Mouse (Mus musculus) small intestine, adult 2 months (tissue): ENCODE measurements at regions not wholly inside any gene's neighbourhood (a gene's known extent, or its start where the extent isn't known, plus 50 kb on each side); places are given as distances from the start of the nearest gene placed in this dataset.

Experiments used
- H3K27ac ChIP-seq: fragments of 200-500 bp; 2 replicates; pipeline ENCODE4 v1.5.1; 2012; ENCODE audit warnings: low read depth, low read length, control low read depth, inconsistent platforms; ENCODE audit not compliant: insufficient read depth
- H3K27me3 ChIP-seq: fragments of 200-500 bp; 2 replicates; pipeline ENCODE4 v1.6.1; 2012; ENCODE audit warnings: mild to moderate bottlenecking, moderate library complexity, low read length, inconsistent platforms; ENCODE audit not compliant: control insufficient read depth, insufficient read depth
- H3K36me3 ChIP-seq: fragments of 200-500 bp; 2 replicates; pipeline ENCODE4 v1.6.1; 2012; ENCODE audit warnings: mild to moderate bottlenecking, low read length, control low read depth, inconsistent platforms; ENCODE audit not compliant: control insufficient read depth, insufficient read depth
- H3K4me1 ChIP-seq: fragments of 200-500 bp; 2 replicates; pipeline ENCODE4 v1.6.1; 2012; ENCODE audit warnings: low read length, inconsistent platforms, mixed read lengths; ENCODE audit not compliant: control insufficient read depth, insufficient read depth, insufficient read length
- H3K4me3 ChIP-seq: fragments of 200-500 bp; 2 replicates; pipeline ENCODE4 v1.5.1; 2012; ENCODE audit warnings: low read depth, mild to moderate bottlenecking, control low read depth, inconsistent platforms, low read length, moderate library complexity
- CTCF ChIP-seq: fragments of 200-500 bp; IDR thresholded peaks from 2 replicates; pipeline ENCODE4 v1.5.1; 2012; ENCODE audit warnings: low read depth, mild to moderate bottlenecking, control low read depth, inconsistent platforms, low read length, moderate library complexity, mixed read lengths; ENCODE audit not compliant: insufficient replicate concordance, insufficient read length; ENCODE audit errors: extremely low read depth
- POLR2A ChIP-seq: fragments of 200-500 bp; IDR thresholded peaks from 2 replicates; pipeline ENCODE4 v1.6.1; 2012; ENCODE audit warnings: low read depth, mild to moderate bottlenecking, control low read depth, inconsistent platforms, low read length, moderate library complexity
- WGBS: fragments of 180-500 bp; shearing (Covaris S2); methylation state at CpG from one replicate; pipeline ENCODE4 v1.1.7; 2018; 5-methylcytosine and 5-hydroxymethylcytosine counted together

GRCm38 (mm10) chr11:117418939-117419338, 65.2 kb upstream of the Gm11733 start:
- WGBS: 83% methylated on average over 3 of the region's 3 CpGs
- TF ChIP-seq CTCF: no peak
- no peak for TF ChIP-seq POLR2A
- H3K4me3 ChIP-seq: no peak overlapping the region

DNA sequence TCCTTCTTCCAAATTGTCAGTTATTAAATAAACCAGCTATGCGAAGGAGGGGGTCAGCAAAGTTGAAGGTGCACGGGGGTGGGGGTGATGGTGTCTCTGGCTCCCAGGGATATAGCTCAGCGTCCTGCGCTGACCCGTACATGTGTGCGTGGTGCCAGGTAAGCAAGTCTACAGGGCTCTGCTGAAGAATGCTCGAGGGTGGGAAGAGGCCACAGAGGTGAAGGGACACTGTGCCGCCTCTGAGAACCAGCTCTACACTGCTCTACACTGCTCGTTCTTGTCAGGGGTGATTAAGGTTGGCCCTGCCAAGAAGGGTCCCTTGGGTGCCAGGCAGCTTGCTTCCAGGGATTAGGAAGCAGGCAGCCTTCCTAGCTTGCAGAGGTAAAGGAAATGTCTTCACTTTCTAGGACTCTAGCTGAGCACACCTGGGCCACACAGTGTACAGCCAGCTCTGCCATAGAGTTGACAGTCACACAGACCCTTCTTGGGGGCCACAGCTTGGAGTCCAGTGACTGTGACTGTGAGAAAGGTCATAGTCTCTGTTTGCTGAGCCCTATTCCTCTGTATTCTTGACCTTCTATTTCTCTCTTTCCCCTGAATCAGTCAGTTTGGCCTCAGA, 64.7 kb upstream of the Gm11733 start:
- TF ChIP-seq CTCF (no peak), POLR2A (no peak)

More at GRCm38 (mm10) chr11:117418939-117419338, 65.2 kb upstream of the Gm11733 start:
- Histone ChIP-seq H3K27ac (no peak overlapping the region), H3K27me3 (peaks cover 12% of the 10 kb centered on the region), H3K4me1 (peaks cover 3% of the 10 kb centered on the region), H3K36me3 (no peaks in the 10 kb centered on the region)

GRCm38 (mm10) chr11:117422713-117423112, 61.5 kb upstream of the Gm11733 start:
- Histone ChIP-seq H3K27ac (no peak overlapping the region), H3K36me3 (no peaks in the 10 kb centered on the region), H3K4me3 (no peak overlapping the region), H3K27me3 (no peaks in the 10 kb centered on the region), H3K4me1 (0 out of 2 replicates have a peak, but pooled peaks cover 2% of the 10 kb centered on the region)
- peak; percentile 34; the same call in 1 of the 2 replicates for TF ChIP-seq CTCF
- TF ChIP-seq POLR2A: no peak
- 80% methylated on average over 6 of the region's 6 CpGs for WGBS

More for the DNA sequence above, 64.7 kb upstream of the Gm11733 start:
- 80% methylated on average over 9 of the region's 9 CpGs for WGBS
- Histone ChIP-seq H3K27me3 (peaks cover 7% of the 10 kb centered on the region), H3K27ac (no peak overlapping the region), H3K4me1 (peaks cover 3% of the 10 kb centered on the region), H3K36me3 (no peaks in the 10 kb centered on the region), H3K4me3 (no peak overlapping the region)

- Histone ChIP-seq H3K4me3 (no peak overlapping the region), H3K4me1 (0 out of 2 replicates have a peak, but pooled peaks cover 2% of the 10 kb centered on the region), H3K27ac (no peak overlapping the region), H3K36me3 (no peaks in the 10 kb centered on the region), H3K27me3 (no peaks in the 10 kb centered on the region)
- WGBS: 87% methylated on average over 2 of the region's 2 CpGs
- TF ChIP-seq POLR2A (no peak), CTCF (no peak)
Measured at GRCm38 (mm10) chr11:117423422-117423821, 60.7 kb upstream of the Gm11733 start.

GRCm38 (mm10) chr11:117425466-117425865, 58.7 kb upstream of the Gm11733 start:
- 29% methylated on average over 9 of the region's 9 CpGs for WGBS
- no peak overlapping the region for H3K4me3 ChIP-seq
- H3K36me3 ChIP-seq: no peaks in the 10 kb centered on the region
- H3K4me1 ChIP-seq: 0 out of 2 replicates have a peak, but pooled peaks cover 2% of the 10 kb centered on the region
- TF ChIP-seq POLR2A (no peak), CTCF (no peak)
- H3K27ac ChIP-seq: no peak overlapping the region
- no peaks in the 10 kb centered on the region; the same call in 1 of the 2 replicates for H3K27me3 ChIP-seq

DNA sequence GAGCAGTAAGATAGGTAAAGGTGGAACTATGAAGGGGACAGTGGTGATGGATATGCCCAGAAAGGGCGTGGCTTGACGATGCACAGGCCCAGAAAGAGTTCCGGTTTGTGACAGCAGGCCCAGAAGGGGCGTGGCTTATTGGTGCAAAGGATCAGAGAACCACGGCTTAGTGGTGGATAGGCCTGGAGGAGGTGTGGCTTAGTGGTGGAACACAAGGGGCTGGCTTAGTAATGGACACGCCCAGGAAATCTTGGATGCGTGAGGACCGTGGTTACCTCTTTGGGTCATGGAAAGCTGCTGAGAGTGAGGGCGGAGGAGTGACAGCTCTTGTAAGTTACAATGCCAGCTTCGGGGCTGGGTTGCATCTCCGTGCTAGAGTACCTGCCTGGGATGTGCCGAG, 58.2 kb upstream of the Gm11733 start:
- H3K27me3 ChIP-seq: no peaks in the 10 kb centered on the region; the same call in 1 of the 2 replicates
- 32% methylated on average over 12 of the region's 12 CpGs for WGBS
- H3K4me1 ChIP-seq: 0 out of 2 replicates have a peak, but pooled peaks cover 2% of the 10 kb centered on the region
- no peak for TF ChIP-seq CTCF
- TF ChIP-seq POLR2A: no peak
- H3K27ac ChIP-seq: no peak overlapping the region
- H3K36me3 ChIP-seq: no peaks in the 10 kb centered on the region
- H3K4me3 ChIP-seq: no peak overlapping the region

GRCm38 (mm10) chr11:117426651-117427050, 57.5 kb upstream of the Gm11733 start:
- Histone ChIP-seq H3K36me3 (no peaks in the 10 kb centered on the region), H3K4me3 (no peak overlapping the region), H3K27me3 (no peaks in the 10 kb centered on the region; the same call in 1 of the 2 replicates), H3K27ac (no peak overlapping the region), H3K4me1 (0 out of 2 replicates have a peak, but pooled peaks cover 2% of the 10 kb centered on the region)
- TF ChIP-seq POLR2A: no peak
- 75% methylated on average over 4 of the region's 4 CpGs for WGBS
